Mouse (Mus musculus): ENCODE measurements around the gene Epb41l5.

DNA sequence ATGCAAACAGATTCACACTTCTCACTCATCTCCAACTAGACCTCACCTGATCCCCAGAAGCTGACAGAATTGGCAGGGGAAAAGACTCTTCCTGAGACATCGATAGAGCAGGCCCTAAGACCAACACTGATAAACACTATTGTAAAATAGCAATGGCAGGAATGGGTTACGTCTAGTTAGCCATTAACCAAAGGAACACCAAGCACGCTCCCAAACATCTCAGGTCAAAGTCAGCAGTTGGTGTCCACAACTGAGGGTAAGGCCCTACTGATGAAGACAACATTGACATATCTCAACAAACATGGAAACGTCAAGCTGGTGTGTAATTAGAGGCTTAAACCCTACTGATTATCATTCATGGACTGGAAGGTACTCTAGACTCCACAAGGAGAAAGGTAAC is 83.3 kb downstream of the Epb41l5 start:
- TF ChIP-seq POLR2A (IDR thresholded peaks at IDR 0.05; ENCODE audit: extremely low read depth, insufficient read depth, low read length) (no peak), CTCF (IDR thresholded peaks at IDR 0.05; ENCODE audit: extremely low read depth, insufficient read depth, low read length) (no peak)

Measured in cortical plate, adult 2 months (tissue).